Mouse (Mus musculus): ENCODE data around the gene Il3.
"Not testable (repeated sequence)": the region's sequence is repeated elsewhere in the genome, so short reads cannot be mapped to it uniquely, and the experiment has no call there.

Il3 gene

DNA sequence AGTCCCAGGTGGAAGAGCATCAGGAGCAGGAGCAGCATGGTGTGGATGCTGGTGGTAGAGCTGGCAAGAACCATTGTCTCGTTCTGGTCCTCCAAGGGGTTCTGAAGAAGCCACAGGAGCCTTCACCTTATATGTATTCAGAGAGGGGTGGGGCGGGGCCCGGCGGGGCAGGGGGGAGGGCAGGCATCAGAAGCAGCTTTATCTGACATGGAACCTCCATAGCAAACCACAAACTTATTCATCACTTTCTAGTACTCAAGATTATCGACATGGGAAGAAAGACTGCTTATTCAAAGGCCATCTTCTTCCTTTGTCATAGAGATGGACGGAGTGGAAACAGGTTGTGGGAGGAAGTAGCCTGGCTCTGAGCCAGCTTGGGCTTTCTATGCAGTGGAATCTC, at the start of gene Il3:
Il3 (minus strand) TSS at position 101 of the 400 bp plus-strand sequence.
- in situ Hi-C loops (cut with MboI; ENCODE audit: low sequenced_read_pairs): loop anchor here (25.0 kb wide), 1 partner anchor 530 kb away; no protein-coding TSS in a partner anchor

- in situ Hi-C loops (cut with MboI; ENCODE audit: low sequenced_read_pairs): no loop called here
Measured at GRCm38 (mm10) chr11:54315336-54315735, 48.3 kb upstream of the Il3 start.

DNA sequence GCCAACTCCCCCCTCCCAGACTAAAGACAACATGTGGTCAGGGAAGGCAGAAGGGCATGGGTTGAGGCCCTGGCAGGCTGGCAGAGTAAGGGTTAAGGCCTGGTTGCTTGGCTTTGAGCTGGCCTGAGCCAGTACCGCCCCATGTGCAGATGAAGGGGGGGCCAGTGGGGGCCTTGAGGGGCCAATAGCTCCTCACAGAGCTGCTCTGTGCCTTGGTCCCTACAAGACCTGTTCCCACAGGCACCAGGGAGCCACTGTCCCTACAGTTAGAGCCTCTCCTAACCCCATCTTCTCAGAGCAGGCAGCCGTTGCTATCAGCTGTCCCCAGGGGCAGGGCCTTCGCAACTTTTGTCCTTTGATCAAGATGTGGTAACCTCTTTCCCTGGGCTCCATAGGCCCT, 47.7 kb upstream of the Il3 start:
- in situ Hi-C loops (cut with MboI; ENCODE audit: low sequenced_read_pairs): no loop called here

DNA sequence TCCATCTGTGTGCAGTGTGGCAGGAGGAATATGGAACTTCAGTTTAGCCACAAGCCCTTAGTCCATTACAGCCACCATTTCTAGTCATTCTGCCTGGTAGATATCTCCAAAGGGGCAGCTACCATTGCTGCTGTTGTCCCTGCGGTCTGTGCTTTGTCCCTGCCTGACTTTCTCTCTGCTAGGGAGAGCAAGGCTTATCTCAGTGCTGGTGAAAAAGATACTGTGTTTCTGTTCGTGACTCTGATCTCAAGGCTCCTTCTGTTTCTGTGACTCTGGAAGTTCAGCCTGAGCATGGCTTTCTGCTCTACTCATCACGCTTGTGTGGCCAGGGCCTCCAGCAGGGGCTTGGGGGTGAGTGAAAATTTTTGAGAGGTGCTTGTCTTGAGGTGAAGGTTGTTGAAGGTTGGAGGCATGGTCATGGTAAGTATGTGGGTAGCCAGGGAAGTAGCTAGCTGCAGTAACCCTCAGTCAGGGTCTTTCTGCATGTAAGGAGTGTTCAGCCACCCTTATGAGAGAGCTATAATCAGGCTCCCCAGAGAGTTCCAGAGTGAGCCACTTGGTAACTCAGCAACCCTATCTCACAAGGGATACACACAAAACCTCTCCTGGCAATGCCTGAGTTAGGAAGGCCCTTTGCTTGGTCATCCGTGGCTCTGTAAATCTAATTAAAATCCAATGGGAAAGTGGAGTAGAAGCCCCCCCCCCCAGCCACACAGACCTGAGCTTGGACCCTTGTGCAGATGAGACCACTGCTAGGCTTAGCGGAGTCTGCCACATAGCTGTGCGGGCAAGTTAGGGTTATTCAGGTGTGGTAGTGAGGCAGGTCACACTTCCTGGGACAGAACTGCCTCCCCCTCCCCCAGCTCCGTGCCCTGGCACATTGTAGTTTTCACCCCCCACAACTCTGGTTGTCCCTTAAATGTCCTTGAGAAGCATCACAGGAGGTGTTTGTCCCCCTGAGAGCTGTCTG, 46.6 kb upstream of the Il3 start:
- in situ Hi-C loops (cut with MboI; ENCODE audit: low sequenced_read_pairs): no loop called here

- in situ Hi-C loops (cut with MboI; ENCODE audit: low sequenced_read_pairs): no loop called here
Measured at GRCm38 (mm10) chr11:54312603-54313002, 45.5 kb upstream of the Il3 start.

- in situ Hi-C loops (cut with MboI; ENCODE audit: low sequenced_read_pairs): no loop called here
Measured at GRCm38 (mm10) chr11:54312021-54312420, 44.9 kb upstream of the Il3 start.

DNA sequence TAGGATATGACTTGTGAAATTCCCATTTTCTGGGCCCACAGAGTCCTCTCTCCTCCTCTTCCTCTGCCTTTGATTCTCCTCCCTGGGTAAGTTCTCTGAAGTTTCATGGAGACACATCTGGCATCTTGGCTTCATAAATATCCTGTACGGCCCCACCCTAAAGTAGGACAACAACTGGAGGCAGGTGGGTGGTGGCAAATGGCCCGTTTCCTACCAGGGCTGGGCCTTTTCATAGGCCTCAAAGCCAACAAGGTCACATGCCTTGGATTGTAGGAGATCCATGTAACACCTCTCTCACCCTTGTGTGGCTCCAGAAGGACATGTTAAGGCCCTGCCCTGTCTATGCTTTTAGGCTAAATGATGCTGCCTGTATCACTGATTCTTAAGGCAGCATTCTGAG, 43.5 kb upstream of the Il3 start:
- in situ Hi-C loops (cut with MboI; ENCODE audit: low sequenced_read_pairs): no loop called here

DNA sequence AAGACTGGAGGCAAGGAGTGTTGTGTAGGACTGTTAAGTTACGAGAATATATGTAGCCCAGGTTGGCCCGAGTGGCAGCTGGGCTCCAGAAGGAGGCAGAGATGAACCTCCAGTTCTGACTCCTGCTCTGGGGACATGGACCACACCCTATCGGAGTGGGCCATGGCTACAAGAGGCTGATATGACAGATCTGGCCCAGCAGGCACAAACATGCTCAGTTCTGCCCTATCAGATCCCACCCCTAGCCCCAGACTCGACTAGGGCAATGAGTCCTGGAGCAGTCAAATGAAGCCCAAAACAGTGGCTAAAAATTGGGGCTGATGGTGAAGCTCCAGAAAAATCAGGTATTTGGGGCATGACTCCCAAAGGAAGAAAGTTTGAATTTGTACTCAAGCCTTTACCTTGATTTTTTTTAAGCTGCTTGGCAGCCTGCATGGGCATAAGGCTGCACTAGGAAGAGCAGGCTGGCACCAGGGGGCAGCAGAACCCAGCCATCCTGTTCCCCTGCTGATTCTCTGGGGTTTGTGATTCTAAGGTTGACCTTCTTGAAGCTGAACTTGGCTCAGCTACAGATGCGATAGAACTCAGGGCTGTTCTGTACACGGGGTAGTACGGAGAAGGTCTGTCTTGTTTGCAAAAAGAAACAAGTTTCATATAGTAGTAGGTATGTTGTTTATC, 40.2 kb upstream of the Il3 start:
- in situ Hi-C loops (cut with MboI; ENCODE audit: low sequenced_read_pairs): no loop called here

DNA sequence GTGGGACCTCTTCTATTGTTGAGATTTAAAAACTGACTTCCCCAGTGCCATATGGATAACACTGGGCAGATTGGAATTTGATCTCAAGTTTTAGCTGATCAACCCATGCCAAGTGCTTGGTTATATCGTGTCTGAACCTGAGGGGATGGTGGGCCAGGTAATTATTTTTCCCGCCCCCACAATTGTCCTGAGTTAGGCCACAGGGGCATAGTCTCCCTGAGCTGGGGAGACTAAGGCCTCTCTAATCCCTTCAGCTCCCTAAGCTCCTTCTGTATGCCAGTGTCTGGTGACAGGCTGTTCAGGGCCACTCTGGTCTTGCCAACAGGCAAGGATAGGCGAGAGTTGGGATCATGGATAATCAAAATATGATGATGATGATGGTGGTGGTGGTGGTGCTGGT, 38.3 kb upstream of the Il3 start:
- in situ Hi-C loops (cut with MboI; ENCODE audit: low sequenced_read_pairs): no loop called here

DNA sequence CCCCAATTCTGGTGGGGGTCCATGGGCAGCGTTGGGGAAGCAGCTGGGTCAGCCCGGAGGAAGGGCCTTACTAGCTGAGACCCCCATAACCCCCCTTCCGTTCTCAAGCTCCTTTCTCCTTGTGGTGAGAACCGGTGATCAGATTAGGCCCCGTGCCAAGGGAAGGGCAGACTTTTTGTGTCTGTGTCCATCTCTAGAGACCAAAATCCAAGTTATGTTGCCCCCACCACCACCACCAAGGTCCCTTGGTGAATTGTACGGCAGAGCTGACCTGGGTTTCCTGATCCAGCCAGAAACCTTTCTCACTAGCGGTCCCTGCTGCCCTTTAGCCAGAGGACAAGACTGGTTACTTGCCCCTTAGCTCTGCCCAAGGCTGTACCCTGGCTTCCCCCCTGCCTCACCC, 37.4 kb upstream of the Il3 start:
- in situ Hi-C loops (cut with MboI; ENCODE audit: low sequenced_read_pairs): no loop called here

DNA sequence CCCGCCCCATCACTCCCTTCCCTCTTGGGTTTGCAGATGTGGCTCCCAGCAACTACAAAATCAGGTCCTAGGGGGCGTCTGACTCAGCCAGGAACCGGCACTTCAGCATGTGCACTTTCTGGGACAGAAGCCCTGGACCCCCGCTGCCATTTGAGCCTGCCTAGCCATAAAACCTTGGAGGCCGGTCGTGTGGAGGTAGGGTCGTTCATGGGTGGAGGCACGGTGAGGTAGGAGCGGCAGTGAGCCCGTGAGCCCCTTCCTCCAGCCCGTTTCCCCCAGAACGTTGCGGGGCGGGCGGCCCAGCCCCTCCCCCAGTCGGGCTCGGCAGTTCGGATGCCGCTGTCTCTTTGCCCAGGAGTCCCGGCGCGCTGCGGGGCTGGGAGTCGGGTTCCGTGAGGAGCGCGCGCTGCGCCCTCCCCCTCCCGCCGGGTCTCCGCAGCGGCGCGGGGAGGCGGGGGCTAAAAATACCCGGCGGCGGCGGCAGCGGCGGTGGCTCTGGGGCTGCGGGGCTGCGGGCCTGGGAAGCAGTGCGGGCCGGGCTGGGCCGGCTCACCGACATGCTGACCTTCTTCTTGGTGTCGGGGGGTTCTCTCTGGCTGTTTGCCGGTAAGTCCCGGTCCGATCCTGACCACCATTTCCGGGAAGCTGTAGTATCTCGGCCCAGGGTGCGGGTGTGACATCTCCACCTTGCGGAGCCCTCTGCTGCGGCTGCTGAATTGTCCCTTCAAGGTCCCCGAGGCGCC, 36.8 kb upstream of the Il3 start, which contains the start of gene Acsl6:
Acsl6 (plus strand) TSS at position 71 of the 743 bp plus-strand sequence.
- in situ Hi-C loops (cut with MboI; ENCODE audit: low sequenced_read_pairs): no loop called here

DNA sequence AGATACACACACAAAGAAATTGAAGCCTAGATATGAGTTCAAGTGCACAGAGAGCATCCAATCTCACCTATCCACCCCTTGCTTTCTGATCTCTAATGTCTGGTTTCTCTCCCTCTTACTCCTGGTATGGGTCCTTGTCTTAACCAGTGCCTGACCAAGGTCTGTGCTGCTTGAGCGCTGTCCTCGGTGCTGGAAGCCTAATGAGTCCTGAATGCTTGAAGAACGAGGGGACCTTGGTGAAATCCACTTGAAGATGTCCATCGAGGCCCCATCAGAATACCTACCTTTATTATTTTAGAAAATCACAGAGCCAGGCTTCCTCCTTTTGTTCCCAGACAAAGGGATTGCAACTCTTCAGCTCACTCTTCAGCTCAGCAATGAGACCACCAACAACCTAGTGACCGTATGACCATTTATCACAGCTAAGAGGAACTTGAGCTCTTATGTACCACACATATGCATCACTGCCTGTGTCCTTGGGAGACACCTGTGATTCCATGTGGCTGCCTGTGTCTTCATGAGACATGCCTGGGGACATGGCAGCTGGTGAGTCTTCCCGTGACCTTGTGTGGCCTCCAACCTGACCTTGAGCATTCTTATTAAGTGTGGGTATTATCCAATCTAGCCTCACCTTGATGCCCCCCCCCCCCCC, 36.1 kb upstream of the Il3 start:
- in situ Hi-C loops (cut with MboI; ENCODE audit: low sequenced_read_pairs): no loop called here

GRCm38 (mm10) chr11:54302606-54303005, 35.5 kb upstream of the Il3 start:
- in situ Hi-C loops (cut with MboI; ENCODE audit: low sequenced_read_pairs): no loop called here

DNA sequence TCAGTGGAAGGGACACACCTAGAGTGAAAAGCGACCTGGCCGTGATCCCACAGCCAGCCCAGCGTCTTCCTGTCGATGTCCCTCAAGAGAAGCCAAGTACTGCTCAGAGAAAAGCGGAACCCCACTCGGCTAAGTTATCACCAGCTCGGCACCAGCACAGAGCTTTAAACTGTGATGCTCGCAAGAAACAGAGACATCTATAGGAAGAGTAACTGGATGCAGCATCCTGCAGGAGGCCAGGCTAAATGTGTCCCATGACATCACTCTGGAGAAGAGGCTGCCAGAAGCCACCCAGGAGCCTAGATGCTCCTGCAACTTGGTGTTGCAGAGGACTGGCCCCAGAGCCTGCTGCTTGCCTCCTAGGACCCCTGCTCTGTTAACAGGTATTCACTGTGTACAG, 34.9 kb upstream of the Il3 start:
- in situ Hi-C loops (cut with MboI; ENCODE audit: low sequenced_read_pairs): no loop called here

DNA sequence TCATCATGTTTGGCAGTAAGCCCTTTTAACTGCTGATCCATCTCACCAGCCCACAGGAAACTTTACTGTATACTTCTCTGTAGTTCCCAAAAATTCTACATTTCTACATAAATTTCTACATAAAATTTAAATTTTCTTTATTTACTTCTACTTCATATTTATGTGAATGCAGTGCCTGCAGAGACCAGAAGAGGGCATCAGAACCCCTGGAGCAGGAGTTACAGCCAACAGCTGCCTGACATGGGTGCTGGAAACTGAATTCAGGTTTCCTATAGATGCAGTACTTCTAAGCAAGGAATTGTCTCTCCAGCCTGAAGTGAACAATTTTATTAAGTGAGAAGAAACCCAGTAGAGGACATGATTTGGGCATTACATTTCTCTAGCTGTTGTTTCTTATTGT, 31.7 kb upstream of the Il3 start:
- in situ Hi-C loops (cut with MboI; ENCODE audit: low sequenced_read_pairs): no loop called here

- in situ Hi-C loops (cut with MboI; ENCODE audit: low sequenced_read_pairs): not testable (repeated sequence)
Measured at GRCm38 (mm10) chr11:54297471-54297870, 30.4 kb upstream of the Il3 start.

DNA sequence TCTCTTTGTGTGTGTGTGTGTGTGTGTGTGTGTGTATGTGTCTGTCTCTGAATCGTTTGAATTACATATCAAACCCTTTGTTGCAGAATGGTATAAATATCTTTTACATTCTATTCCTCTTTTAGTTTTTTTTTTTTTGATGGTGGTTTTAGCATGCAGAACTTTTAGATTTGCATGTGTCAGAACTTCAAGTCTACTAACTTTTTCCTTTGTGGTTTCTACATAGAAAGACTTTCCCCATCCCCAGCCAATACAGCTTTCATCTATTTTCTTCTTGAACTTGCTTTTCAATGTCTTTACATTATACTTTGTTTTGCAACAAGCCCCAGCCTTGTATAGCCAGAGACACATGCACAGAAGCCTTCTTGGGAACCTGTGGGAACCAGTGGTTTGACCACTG, 29.7 kb upstream of the Il3 start:
- in situ Hi-C loops (cut with MboI; ENCODE audit: low sequenced_read_pairs): no loop called here

GRCm38 (mm10) chr11:54295971-54296370, 28.9 kb upstream of the Il3 start:
- in situ Hi-C loops (cut with MboI; ENCODE audit: low sequenced_read_pairs): no loop called here

DNA sequence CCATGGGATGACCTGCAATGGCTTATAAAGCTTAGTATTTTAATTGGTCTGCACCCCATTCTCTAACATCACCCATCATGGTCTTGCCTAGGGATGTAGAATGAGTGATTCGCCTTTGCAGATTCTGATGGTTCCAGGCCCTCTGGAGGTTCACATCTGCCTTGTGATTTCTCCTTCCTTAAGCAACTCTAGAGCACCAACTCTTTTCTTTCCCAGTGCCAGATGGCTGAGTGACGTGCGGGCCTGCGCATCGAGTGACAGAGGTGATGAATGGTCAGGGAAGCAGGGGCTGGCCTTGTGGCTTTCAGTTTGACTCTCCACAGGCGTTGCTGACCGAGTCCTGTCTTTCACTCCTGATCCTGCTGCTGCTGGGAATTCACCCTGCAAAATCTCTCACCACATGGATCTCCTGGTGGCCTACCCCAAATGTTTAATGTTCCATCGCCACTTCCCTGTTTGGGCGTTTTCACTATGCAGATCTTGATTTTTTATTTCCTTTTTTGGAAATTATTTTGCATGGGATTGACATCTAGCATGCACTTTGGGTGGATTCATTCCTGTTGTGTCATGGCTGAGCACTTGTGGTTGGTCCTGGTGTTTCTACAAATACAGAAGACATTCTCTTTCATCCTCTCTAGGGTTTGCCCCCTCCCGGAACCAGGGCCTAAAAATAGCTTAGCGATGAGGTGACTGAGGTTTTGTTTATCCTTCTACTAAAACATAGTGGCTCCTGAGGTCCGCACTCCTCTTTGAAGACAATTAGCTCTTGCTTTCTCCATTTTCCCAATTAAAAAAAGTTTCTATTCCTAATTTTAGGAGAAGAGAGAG, 27.1 kb upstream of the Il3 start:
- in situ Hi-C loops (cut with MboI; ENCODE audit: low sequenced_read_pairs): no loop called here

DNA sequence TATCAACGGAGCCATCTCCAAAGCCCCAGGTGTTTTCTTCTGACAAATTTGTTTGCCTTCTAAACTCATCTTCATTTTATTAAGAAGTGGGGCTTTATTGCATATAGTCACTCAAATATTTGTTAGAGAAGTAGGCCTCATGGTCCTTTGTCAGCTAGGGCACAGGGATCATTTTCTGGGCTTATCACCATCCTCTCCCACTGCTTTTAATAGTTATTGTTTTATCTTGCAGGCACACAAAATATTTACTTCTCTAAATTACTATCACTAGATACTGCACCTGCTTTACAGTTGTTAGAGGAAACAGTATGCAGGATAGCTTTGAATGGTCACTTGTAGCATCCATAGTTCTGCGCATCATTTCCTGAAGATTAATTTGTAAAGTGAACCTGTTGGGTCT, 25.1 kb upstream of the Il3 start:
- in situ Hi-C loops (cut with MboI; ENCODE audit: low sequenced_read_pairs): no loop called here

All from CH12F3 (cell line).